Mouse (Mus musculus) liver, embryonic 15.5 days (tissue): Measurements from ENCODE around the gene Bend3. TPM values are rescaled to one million over a fixed set of nuclear protein-coding genes. Genes with fewer than 3 reads are reported as not detected.
A peak's percentile ranks its signal among the peaks of the same experiment; 100 is the strongest.

Source experiments
- ATAC-seq: fragments of 200-750 bp; cut with Nextera tagmentation; 2 replicates; pipeline ENCODE4 v1.8.0; 2017; ENCODE audit warnings: moderate number of reproducible peaks, mild to moderate bottlenecking, moderate library complexity; ENCODE audit not compliant: insufficient read depth
- H3K27ac ChIP-seq: fragments of 300-500 bp; sonication (generic); replicated peaks from 2 replicates; pipeline ENCODE4 v1.5.1; 2015; ENCODE audit warnings: mild to moderate bottlenecking, inconsistent platforms
- H3K27me3 ChIP-seq: fragments of 300-500 bp; sonication (generic); 2 replicates; pipeline ENCODE4 v1.6.1; 2015; ENCODE audit warnings: mild to moderate bottlenecking, inconsistent platforms
- H3K36me3 ChIP-seq: fragments of 300-500 bp; sonication (generic); replicated peaks from 2 replicates; pipeline ENCODE4 v1.6.1; 2015; ENCODE audit warnings: moderate library complexity, mild to moderate bottlenecking, inconsistent platforms
- H3K4me1 ChIP-seq: fragments of 300-500 bp; sonication (generic); replicated peaks from 2 replicates; pipeline ENCODE4 v1.6.1; 2015; ENCODE audit warnings: inconsistent platforms
- H3K4me2 ChIP-seq: fragments of 300-500 bp; sonication (generic); 2 replicates; pipeline ENCODE4 v1.6.1; 2015; ENCODE audit warnings: moderate library complexity, mild to moderate bottlenecking, inconsistent platforms
- H3K4me3 ChIP-seq: fragments of 300-500 bp; sonication (generic); replicated peaks from 2 replicates; pipeline ENCODE4 v1.5.1; 2015; ENCODE audit warnings: mild to moderate bottlenecking, inconsistent platforms
- H3K9ac ChIP-seq: fragments of 300-500 bp; sonication (generic); 2 replicates; pipeline ENCODE4 v1.6.1; 2015; ENCODE audit warnings: moderate library complexity, mild to moderate bottlenecking, inconsistent platforms
- H3K9me3 ChIP-seq: fragments of 300-500 bp; sonication (generic); replicated peaks from 2 replicates; pipeline ENCODE4 v1.6.1; 2016; ENCODE audit warnings: inconsistent platforms
- WGBS: fragments of 180-500 bp; shearing (Covaris S2); methylation state at CpG from one replicate; pipeline ENCODE4 v1.1.7; 2015; ENCODE audit warnings: mixed read lengths; ENCODE audit not compliant: insufficient replicate concordance; 5-methylcytosine and 5-hydroxymethylcytosine counted together
- polyA plus RNA-seq: library from polyadenylated mRNA; unstranded; fragments of >200 nt; fragmentation: Nextera tagmentation; extraction: Ambion mirVana; gene quantifications from 2 replicates; pipeline ENCODE4 v1.2.1, GENCODE M21; 2015

Gene Bend3
- 1.0 TPM in 2 replicates for polyA plus RNA-seq

DNA sequence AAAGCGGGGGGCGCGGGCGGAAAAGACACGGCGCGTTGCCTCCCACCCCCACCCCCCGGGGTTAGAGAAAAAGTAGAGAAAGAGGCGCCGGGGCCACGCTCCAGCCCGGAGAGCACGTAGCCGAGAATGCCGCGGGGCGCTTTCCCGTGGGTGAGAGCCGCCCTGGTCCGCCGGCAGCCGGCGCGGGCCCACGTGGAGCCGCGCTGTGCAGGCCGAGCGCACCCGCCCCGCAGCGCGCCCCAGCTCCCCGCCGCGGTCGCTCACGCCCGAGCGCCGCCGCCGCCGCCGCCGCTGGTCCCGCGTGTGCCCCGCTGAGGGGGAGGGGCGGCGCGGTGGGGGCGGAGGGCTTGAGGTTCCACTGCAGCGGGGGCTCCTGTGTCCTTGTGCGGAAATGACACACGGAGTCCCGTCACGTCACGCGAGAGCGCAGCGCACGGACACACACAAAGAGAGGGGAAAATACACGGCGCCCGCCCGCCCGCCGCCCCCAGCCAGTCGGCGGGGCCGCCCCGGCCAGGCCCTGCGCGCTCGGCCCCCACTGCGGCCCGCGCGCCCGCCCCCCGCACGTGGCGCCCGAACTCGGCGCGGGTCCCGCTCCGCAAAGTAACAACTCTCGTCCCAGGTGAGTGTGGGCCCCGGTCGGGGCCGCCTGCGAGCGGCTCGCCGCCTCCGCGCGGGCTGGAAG lies at the start of gene Bend3:
Gene Bend3 (plus strand): TSS at position 81 of the 685 bp plus-strand sequence.
- ATAC-seq = peak; percentile 37
- WGBS = under 1% methylated on average over 99 of the region's 101 CpGs
- no peaks in the 10 kb centered on the region for H3K9me3 ChIP-seq
- peaks cover 19% of the 10 kb centered on the region for H3K27me3 ChIP-seq
- H3K4me3 ChIP-seq = peak within 1 kb of the TSS; percentile 83
- H3K36me3 ChIP-seq = no peaks in the 10 kb centered on the region
- H3K27ac ChIP-seq = peak within 1 kb of the TSS; percentile 90
- peaks cover 61% of the 10 kb centered on the region for H3K4me1 ChIP-seq
- H3K9ac ChIP-seq = peak within 1 kb of the TSS; percentile 81
- peak within 1 kb of the TSS; percentile 98 for H3K4me2 ChIP-seq

DNA sequence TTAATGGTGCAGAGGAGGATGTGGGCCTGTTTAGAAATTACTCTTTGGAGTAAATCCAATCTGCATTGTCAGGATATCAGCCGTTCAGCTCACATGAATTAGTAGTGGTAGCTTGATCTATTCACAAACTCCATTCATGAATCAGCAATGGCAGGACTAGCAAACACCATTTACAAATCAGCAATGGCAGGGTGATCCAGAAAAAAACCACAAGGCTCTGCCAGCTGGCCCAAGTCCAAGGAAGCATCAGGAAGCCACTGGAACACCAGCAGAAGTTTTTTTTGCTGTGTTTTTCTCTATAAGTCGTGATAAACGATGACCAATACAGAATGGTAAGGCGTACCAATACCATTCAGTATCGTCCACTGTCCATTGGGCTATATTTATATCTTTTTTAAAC lies 48.0 kb upstream of the Bend3 start:
- Histone ChIP-seq H3K4me1 (no peaks in the 10 kb centered on the region), H3K4me3 (no peak overlapping the region), H3K9ac (no peak overlapping the region), H3K9me3 (no peaks in the 10 kb centered on the region), H3K36me3 (no peaks in the 10 kb centered on the region), H3K4me2 (no peak overlapping the region), H3K27me3 (no peaks in the 10 kb centered on the region), H3K27ac (no peak overlapping the region)
- no peak for ATAC-seq
- 76% methylated on average over 5 of the region's 5 CpGs for WGBS

DNA sequence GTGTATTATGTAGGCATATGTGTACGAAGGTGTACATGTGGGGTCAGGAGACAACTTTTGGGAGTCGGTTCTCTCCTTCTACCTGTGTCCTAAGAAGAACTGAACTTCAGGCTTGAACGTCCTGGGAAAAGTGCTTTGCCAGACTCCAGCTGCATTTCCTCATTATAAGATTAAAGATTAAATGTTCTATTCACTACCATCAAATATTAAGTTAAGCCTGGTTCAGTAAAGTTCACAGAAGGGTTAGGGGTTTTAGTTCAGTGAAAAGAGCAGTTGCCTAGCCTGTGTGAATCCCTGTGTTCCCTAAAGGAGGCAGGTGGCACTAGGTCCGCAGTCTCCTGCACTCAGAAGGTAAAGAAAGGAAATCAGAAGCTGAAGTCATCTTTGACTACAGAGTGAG lies 44.3 kb upstream of the Bend3 start:
- WGBS = 67% methylated on average over 4 of the region's 4 CpGs
- Histone ChIP-seq H3K4me3 (no peak overlapping the region), H3K4me1 (peaks cover under 1% of the 10 kb centered on the region; the same call in 1 of the 2 replicates), H3K9ac (no peak overlapping the region), H3K27ac (no peak overlapping the region), H3K27me3 (no peaks in the 10 kb centered on the region), H3K9me3 (no peaks in the 10 kb centered on the region), H3K36me3 (no peaks in the 10 kb centered on the region), H3K4me2 (no peak overlapping the region)
- no peak for ATAC-seq

DNA sequence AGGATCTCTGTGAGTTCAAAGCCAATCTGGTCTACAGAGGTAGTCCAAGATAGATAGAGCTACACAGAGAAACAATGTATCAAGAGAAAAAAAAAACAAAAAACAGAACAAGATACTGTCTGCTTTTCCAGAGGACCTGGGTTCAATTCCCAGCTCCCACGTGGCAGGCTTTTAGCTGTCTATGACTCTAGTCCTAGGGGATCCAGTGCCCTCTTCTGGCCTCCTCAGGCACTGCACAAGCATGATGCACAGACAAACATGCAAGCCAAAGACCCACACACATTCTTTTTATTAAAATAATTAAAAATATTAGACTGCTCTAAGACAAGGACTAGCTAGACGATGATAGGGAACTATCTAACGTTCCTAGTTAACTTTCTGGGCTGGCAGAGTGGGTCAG lies 42.9 kb upstream of the Bend3 start:
- Histone ChIP-seq H3K9me3 (no peaks in the 10 kb centered on the region), H3K4me3 (no peak overlapping the region), H3K27ac (no peak overlapping the region), H3K36me3 (no peaks in the 10 kb centered on the region), H3K4me1 (peaks cover 6% of the 10 kb centered on the region; the same call in 1 of the 2 replicates), H3K4me2 (no peak overlapping the region), H3K9ac (no peak overlapping the region), H3K27me3 (no peaks in the 10 kb centered on the region)
- 71% methylated on average over 3 of the region's 3 CpGs for WGBS
- no peak for ATAC-seq

DNA sequence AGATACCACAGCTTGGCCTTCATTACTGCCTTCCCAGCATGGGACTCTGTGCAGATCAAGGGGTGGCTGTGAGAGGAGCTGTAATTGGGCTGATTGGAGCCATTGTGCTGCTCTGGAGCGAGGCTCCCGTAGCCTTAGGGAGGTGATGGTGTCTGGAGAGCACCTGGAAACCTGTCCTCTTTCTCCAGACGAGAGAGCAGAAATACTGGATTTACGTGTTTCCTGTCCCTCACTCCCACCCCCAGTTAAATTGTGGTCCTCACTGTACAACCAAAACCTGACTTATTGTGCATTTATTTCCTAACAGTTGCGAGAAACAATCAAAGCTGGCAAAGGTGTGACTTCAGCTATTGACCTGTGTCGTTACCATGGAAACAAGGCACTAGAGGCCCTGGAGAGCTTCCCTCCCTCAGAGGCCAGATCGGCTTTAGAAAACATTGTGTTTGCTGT lies 39.1 kb upstream of the Bend3 start:
- Histone ChIP-seq H3K9me3 (no peaks in the 10 kb centered on the region), H3K27me3 (no peaks in the 10 kb centered on the region), H3K4me1 (peaks cover 10% of the 10 kb centered on the region; the same call in 1 of the 2 replicates), H3K27ac (no peak overlapping the region), H3K4me3 (no peak overlapping the region), H3K9ac (no peak overlapping the region), H3K36me3 (no peaks in the 10 kb centered on the region), H3K4me2 (no peak overlapping the region)
- WGBS = 65% methylated on average over 7 of the region's 7 CpGs
- ATAC-seq = no peak

DNA sequence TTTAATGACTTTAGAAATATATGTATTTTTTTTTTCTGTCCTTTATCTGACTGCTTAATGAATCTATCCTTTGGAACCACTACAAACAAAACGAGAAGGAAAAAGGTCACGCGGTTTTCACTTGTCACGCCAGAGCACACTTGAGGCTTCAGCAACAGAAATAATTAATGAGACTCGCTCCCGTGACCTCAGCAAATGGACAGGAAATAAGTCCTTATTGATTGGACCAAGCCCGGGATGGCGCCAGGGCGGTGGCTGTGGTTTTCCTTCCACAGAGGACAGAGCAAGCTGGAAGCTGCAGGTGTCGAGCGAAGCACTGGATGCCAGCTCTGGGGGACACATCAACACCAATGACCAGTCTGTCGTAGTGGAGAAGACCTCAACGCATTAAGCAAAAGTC lies 38.6 kb upstream of the Bend3 start:
- H3K4me1 ChIP-seq = peaks cover 10% of the 10 kb centered on the region; the same call in 1 of the 2 replicates
- ATAC-seq = no peak
- H3K36me3 ChIP-seq = no peaks in the 10 kb centered on the region
- 46% methylated on average over 13 of the region's 13 CpGs for WGBS
- no peak overlapping the region for H3K4me3 ChIP-seq
- H3K27ac ChIP-seq = no peak overlapping the region
- H3K4me2 ChIP-seq = no peak overlapping the region
- no peak overlapping the region for H3K9ac ChIP-seq
- H3K27me3 ChIP-seq = no peaks in the 10 kb centered on the region
- H3K9me3 ChIP-seq = no peaks in the 10 kb centered on the region

DNA sequence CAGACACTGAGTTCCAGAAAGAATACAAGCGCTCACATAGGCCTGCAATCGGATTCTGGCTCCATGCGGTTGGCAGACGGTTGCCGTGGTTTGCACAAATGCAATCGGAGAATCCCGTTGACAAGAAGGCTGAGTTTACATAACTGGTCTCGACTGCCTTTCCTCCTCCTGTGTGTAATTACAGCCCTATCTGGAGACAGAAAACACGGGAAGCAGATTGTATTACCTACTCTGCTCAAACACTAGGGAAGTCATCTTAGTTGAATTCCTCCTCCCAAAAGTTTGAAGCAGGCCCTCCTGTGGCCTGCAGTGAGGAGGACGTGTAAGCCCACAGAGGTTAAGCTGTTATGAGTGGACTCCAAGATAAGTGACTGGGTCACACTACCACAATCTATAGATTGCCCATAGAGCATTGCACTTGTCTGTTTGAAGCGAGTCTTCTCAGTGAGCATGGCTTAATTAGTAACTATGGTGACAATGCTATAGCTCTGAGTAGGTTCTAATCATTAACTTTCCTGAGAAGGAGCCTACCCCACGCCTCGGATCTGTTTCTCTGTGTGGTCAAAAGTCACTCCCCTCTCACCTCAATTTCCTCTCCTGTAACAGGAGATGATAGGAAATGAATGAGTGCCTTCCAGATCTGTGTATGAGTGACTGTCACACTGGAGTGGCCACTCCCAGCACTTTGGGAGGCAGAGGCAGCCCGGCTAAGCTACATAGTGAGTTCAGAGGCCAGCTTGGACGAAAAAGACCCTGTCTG lies 37.5 kb upstream of the Bend3 start:
- Histone ChIP-seq H3K36me3 (no peaks in the 10 kb centered on the region), H3K4me1 (peaks cover 10% of the 10 kb centered on the region; the same call in 1 of the 2 replicates), H3K9me3 (no peaks in the 10 kb centered on the region), H3K27me3 (no peaks in the 10 kb centered on the region), H3K9ac (no peak overlapping the region), H3K4me2 (no peak overlapping the region; the same call in 1 of the 2 replicates), H3K4me3 (no peak overlapping the region), H3K27ac (peak overlapping the region; percentile 64)
- peak; percentile 75 for ATAC-seq
- WGBS = 56% methylated on average over 15 of the region's 15 CpGs

DNA sequence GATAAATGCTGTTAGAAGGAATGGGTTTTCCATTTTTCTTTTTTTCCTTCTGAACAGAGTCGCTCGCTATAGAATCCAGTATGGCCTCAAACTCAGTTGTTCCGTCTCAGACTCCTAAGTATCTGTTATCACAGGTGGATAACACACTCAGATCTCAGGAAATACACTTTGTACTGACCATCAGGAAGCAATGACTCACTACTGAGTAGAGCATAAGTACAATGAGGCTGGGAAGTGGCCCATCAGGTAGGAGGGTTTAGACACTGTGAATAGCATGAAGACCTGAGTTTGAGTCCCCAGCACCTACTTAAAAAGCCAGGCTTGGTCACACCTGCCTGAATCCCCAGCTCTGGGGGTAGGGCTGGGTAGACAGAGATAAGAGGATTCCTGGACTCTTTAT lies 30.0 kb upstream of the Bend3 start:
- Histone ChIP-seq H3K4me3 (no peak overlapping the region), H3K4me2 (no peak overlapping the region), H3K27ac (no peak overlapping the region), H3K27me3 (no peaks in the 10 kb centered on the region; the same call in 1 of the 2 replicates), H3K9me3 (no peaks in the 10 kb centered on the region), H3K9ac (no peak overlapping the region), H3K36me3 (no peaks in the 10 kb centered on the region), H3K4me1 (peaks cover 15% of the 10 kb centered on the region)
- no peak for ATAC-seq
- WGBS = 76% methylated on average over 3 of the region's 3 CpGs

DNA sequence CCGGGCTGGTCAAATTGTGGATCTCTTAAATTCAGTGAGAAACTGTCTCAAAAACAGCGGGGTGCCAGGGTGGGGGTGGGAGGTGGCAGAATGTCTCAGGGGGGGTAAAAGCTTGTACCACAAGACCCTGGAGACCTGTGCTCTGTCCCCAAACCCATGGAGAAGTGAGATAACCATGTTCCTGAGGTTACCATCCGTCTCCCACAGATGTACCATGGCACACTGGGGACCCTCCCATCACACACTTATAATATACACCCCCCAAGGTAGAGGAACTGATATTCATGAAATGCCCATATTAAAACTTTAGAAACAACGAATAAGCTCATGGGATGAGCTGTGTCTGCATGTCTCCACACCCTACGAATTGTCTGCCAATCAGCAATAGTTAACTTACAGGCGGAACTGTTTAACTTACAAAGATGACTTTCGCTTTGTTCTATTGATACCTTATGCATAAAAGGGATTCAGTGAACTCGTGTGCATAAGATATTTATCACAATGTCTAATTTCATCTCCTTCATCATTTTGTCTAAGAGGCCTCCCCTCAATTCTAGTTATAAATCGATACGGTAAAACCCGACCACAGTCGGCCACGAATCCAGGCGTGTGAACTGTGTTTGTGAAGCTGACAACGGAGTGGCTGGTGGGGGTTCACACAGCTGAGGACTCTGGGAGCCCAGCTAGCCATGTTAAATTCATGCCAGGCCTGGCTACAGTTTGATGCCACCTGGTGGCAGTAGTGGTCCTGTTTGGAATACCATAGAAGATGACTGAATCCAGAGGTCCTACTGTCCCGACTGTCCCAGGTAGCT lies 26.6 kb upstream of the Bend3 start:
- Histone ChIP-seq H3K4me1 (peaks cover 15% of the 10 kb centered on the region), H3K27ac (no peak overlapping the region), H3K36me3 (no peaks in the 10 kb centered on the region), H3K27me3 (no peaks in the 10 kb centered on the region; the same call in 1 of the 2 replicates), H3K4me3 (peak overlapping the region; percentile 33), H3K9ac (no peak overlapping the region), H3K4me2 (peak overlapping the region; percentile 50), H3K9me3 (no peaks in the 10 kb centered on the region)
- ATAC-seq = peak; percentile 42; the same call in 1 of the 2 replicates
- WGBS = 16% methylated on average over 16 of the region's 16 CpGs

DNA sequence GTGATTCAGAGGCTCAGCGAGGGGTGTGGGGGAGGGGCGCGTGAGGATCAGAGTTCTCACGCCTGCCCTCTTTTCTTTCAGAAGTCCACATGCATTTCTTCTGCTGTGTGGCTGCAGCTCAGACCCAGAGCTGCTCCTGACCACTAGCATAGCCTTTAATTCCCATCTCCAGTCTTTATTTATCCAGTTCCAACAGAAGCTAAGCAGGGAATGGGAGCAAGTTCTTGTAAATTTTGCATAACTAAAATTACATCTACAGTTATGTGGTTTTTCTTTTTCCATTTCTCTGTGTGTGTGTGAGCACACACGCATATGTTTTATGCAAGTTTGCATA lies 26.0 kb upstream of the Bend3 start:
- Histone ChIP-seq H3K36me3 (no peaks in the 10 kb centered on the region), H3K4me1 (peaks cover 15% of the 10 kb centered on the region), H3K9ac (no peak overlapping the region), H3K4me2 (peak overlapping the region; percentile 50), H3K27me3 (no peaks in the 10 kb centered on the region; the same call in 1 of the 2 replicates), H3K9me3 (no peaks in the 10 kb centered on the region), H3K27ac (no peak overlapping the region), H3K4me3 (0 out of 2 replicates have a peak overlapping the region, but pooled peaks have one; percentile 33)
- ATAC-seq = no peak
- 16% methylated on average over 5 of the region's 5 CpGs for WGBS

DNA sequence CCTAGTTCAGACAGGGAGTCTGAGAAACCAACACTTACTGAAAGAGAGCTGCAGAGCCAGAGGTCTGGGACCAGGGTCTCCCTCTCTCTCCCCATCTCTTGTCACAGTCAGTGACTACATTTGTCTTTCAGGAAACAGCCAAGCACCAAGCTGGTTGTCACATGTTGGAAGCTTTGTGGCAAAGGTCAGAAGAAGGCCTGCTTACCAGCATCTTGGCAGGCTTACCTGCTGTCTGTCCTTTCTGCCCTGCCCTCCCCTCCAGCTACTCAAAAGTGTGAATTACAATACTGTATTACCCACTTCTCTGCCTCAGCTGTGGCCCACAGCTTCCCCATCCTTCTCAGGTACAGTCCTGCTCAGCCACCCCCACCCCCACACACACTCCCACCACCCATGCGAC lies 24.4 kb upstream of the Bend3 start:
- H3K9ac ChIP-seq = no peak overlapping the region
- no peak overlapping the region for H3K27ac ChIP-seq
- H3K36me3 ChIP-seq = no peaks in the 10 kb centered on the region
- 42% methylated on average over 1 of the region's 1 CpGs for WGBS
- H3K4me1 ChIP-seq = peaks cover 15% of the 10 kb centered on the region
- H3K4me2 ChIP-seq = no peak overlapping the region
- H3K9me3 ChIP-seq = no peaks in the 10 kb centered on the region
- no peaks in the 10 kb centered on the region; the same call in 1 of the 2 replicates for H3K27me3 ChIP-seq
- ATAC-seq = no peak
- no peak overlapping the region for H3K4me3 ChIP-seq
